Mouse (Mus musculus): ENCODE data around the gene Zfp597.

- no peak for TF ChIP-seq CTCF (IDR thresholded peaks at IDR 0.05; ENCODE audit: low read depth, low read length)
- TF ChIP-seq POLR2A (IDR thresholded peaks at IDR 0.05; ENCODE audit: insufficient read depth, low read length) = no peak
Measured at GRCm38 (mm10) chr16:3923515-3923914, 39.2 kb upstream of the Zfp597 start.

Data from ES-Bruce4 (cell line).